Mouse (Mus musculus): Measurements from ENCODE around the gene Sspn. TPM values are rescaled to one million over a fixed set of nuclear protein-coding genes. Genes with fewer than 3 reads are reported as not detected.

Sspn gene
- total and polyA plus RNA-seq, 3 experiments = 0.11 TPM; not detected in 2

DNA sequence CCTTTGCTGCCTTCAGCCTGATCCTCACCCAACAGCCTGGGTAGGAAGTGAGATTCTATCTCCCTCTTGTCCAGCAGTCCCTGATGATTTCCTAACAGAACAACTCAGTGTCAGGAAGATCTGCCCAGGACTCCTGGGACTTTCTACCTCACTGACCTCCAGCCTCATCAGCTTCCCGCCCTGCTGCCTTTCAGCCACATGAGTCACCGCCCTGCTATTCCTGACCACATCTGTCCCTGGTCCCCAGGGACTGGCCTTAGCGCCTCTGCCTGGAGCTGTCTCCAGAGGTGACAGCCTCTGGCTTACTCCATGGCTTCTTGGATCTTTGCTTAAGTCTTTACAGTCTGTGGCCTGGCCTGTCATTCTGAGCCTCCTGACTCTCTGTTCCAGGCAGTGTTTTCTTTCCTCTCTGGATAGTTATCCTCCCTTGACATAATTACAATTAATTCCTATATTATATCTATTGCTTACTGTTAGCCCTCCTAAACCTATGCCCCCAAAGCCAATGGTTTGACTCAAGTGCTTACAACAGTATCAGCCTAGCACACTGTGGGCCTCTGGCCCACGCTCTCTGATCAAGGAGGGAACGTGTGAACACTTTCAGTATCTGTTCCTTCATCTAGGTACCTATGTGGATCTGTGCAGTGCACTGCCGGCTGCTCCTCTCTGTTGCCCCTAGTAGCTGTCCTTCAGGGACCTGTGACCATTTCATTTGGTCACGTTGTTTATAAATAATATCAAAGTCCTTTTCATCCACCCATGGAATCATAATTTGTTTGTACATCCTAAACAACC lies 25.1 kb upstream of the Sspn start:
- ATAC-seq (ENCODE audit: extremely low read depth, insufficient number of reproducible peaks, low FRiP score, poor library complexity, severe bottlenecking) (no peak), DNase-seq (ENCODE audit: low spot score) (no peak)
- Histone ChIP-seq H3K36me3 (replicated peaks) (no peaks in the 10 kb centered on the region), H3K4me1 (ENCODE audit: insufficient read depth, low read depth, low read length) (no peaks in the 10 kb centered on the region), H3K27me3 (ENCODE audit: insufficient read depth, low read length) (no peaks in the 10 kb centered on the region), H3K4me3 (ENCODE audit: low read depth, low read length) (no peak overlapping the region), H3K9me3 (replicated peaks) (peaks cover 40% of the 10 kb centered on the region)
- no peak for TF ChIP-seq POLR2AphosphoS5 (IDR thresholded peaks at IDR 0.05; ENCODE audit: insufficient replicate concordance, low read depth, low read length)
- TF ChIP-seq GATA1 (IDR thresholded peaks at IDR 0.05; ENCODE audit: borderline replicate concordance, low read length) = no peak
- TF ChIP-seq GATA2 (IDR thresholded peaks at IDR 0.05; ENCODE audit: borderline replicate concordance, low read depth, low read length) = no peak
- no peak for TF ChIP-seq CTCF (IDR thresholded peaks at IDR 0.05; ENCODE audit: low read depth, low read length)
- no peak for TF ChIP-seq TAL1 (conservative IDR thresholded peaks at IDR 0.05; ENCODE audit: low read depth, low read length)

GRCm38 (mm10) chr6:145909943-145910342 lies 21.5 kb upstream of the Sspn start:
- no peak for ATAC-seq (ENCODE audit: extremely low read depth, insufficient number of reproducible peaks, low FRiP score, poor library complexity, severe bottlenecking)
- H3K36me3 ChIP-seq (replicated peaks) = no peaks in the 10 kb centered on the region
- no peak overlapping the region for H3K4me3 ChIP-seq (ENCODE audit: low read depth, low read length)
- no peak for TF ChIP-seq GATA1 (IDR thresholded peaks at IDR 0.05; ENCODE audit: borderline replicate concordance, low read length)
- no peak for TF ChIP-seq TAL1 (conservative IDR thresholded peaks at IDR 0.05; ENCODE audit: low read depth, low read length)
- TF ChIP-seq POLR2AphosphoS5 (IDR thresholded peaks at IDR 0.05; ENCODE audit: insufficient replicate concordance, low read depth, low read length) = no peak
- no peak for TF ChIP-seq CTCF (IDR thresholded peaks at IDR 0.05; ENCODE audit: low read depth, low read length)
- TF ChIP-seq GATA2 (IDR thresholded peaks at IDR 0.05; ENCODE audit: borderline replicate concordance, low read depth, low read length) = no peak
- DNase-seq (ENCODE audit: low spot score) = no peak
- H3K27me3 ChIP-seq (ENCODE audit: insufficient read depth, low read length) = no peaks in the 10 kb centered on the region
- H3K9me3 ChIP-seq (replicated peaks) = peaks cover 44% of the 10 kb centered on the region
- H3K4me1 ChIP-seq (ENCODE audit: insufficient read depth, low read depth, low read length) = no peaks in the 10 kb centered on the region

DNA sequence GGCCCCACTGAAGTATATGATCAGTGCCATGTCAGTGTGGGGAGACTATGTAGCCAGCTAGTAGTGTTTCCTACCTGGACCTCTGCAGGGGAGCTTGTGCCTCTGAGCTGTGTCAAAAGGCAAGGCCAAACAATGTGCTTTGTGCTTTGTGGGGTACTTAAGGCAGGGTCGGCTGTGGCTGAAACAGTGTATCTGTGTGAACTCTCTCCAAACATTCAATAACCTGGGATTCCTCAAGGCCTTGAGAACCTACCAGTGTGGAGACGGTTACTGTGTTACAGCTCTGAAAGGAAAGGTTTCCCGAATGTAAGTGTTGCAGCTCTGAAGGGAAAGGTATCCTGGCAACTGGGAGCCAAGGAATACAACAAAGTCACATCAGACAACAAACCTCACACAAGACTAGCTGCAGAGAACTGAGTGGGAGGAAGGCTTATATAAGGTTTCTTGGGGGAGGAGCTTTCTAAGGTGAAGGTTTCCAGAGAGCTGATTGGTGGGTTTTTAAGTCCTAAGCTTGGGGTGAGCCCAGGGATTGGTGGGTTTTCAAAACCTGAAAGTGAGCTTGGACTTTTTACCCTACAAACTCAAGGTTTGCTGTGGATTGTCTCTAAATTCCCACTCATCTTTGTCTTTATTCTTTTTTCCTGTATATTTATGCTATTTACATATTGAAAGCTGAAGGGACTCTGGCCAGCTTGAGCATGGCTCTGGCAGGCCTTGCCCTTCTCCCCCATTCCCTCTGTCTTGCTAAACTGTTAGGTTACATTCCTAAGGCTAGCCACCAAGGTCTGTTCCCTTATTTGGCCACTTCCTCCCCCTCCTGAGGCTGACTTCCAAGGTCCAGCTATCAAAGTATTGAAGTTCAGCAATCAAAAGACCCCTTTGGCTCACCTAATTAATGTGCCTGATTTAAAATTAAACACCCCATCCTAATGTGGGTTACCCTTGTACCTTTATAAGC lies 20.7 kb upstream of the Sspn start:
- no peak for DNase-seq (ENCODE audit: low spot score)

DNA sequence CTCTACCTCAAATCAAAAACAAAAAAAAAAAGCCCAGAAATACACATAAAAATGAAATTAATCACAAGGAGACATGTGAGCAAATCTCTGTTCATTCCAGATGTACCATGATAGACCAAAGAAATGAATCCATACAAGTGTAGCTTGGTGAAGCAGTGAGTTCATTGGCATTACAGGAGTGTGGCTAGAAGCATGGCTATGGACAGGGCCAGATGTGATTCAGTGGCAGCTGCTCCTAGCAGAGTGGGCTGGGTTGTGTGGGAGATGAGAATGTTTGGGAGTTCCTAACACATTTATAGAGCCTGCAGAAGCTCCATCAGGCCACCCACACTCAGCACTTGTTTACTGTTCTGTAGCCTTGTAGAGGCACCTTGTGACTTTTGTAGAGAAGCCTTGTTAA lies 19.2 kb upstream of the Sspn start:
- Histone ChIP-seq H3K27me3 (ENCODE audit: insufficient read depth, low read length) (no peaks in the 10 kb centered on the region), H3K4me3 (ENCODE audit: low read depth, low read length) (no peak overlapping the region), H3K36me3 (replicated peaks) (no peaks in the 10 kb centered on the region), H3K4me1 (ENCODE audit: insufficient read depth, low read depth, low read length) (no peaks in the 10 kb centered on the region), H3K9me3 (replicated peaks) (peaks cover 49% of the 10 kb centered on the region)
- TF ChIP-seq TAL1 (conservative IDR thresholded peaks at IDR 0.05; ENCODE audit: low read depth, low read length) = no peak
- no peak for TF ChIP-seq GATA1 (IDR thresholded peaks at IDR 0.05; ENCODE audit: borderline replicate concordance, low read length)
- TF ChIP-seq GATA2 (IDR thresholded peaks at IDR 0.05; ENCODE audit: borderline replicate concordance, low read depth, low read length) = no peak
- TF ChIP-seq POLR2AphosphoS5 (IDR thresholded peaks at IDR 0.05; ENCODE audit: insufficient replicate concordance, low read depth, low read length) = no peak
- no peak for TF ChIP-seq CTCF (IDR thresholded peaks at IDR 0.05; ENCODE audit: low read depth, low read length)
- DNase-seq (ENCODE audit: low spot score) (no peak), ATAC-seq (ENCODE audit: extremely low read depth, insufficient number of reproducible peaks, low FRiP score, poor library complexity, severe bottlenecking) (no peak)

More for the DNA sequence above, 20.7 kb upstream of the Sspn start:
- Histone ChIP-seq H3K4me1 (ENCODE audit: insufficient read depth, low read depth, low read length) (no peaks in the 10 kb centered on the region), H3K9me3 (replicated peaks) (peaks cover 49% of the 10 kb centered on the region), H3K4me3 (ENCODE audit: low read depth, low read length) (no peak overlapping the region), H3K27me3 (ENCODE audit: insufficient read depth, low read length) (no peaks in the 10 kb centered on the region), H3K36me3 (replicated peaks) (no peaks in the 10 kb centered on the region)
- TF ChIP-seq GATA2 (IDR thresholded peaks at IDR 0.05; ENCODE audit: borderline replicate concordance, low read depth, low read length) (no peak), TAL1 (conservative IDR thresholded peaks at IDR 0.05; ENCODE audit: low read depth, low read length) (no peak)
- no peak for ATAC-seq (ENCODE audit: extremely low read depth, insufficient number of reproducible peaks, low FRiP score, poor library complexity, severe bottlenecking)

DNA sequence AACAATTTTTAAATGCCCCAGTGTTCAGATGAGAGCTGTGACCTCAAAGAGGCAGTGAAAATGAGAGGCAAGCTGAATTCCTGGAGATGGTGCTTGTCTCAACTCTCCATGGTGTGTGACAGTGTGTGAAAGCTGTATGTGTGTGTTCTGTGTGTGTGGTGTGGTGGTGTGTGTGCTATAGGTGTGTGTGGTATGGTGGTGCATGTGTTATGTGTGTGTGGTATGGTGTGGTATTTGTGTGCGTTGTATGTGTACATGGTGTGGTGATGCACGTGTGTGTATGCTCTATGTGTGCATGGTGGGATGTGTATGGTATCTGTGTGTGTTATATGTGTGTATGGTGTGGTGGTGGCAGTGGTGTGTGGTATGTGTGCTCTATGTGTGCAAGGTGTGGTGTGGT lies 16.0 kb upstream of the Sspn start:
- ATAC-seq (ENCODE audit: extremely low read depth, insufficient number of reproducible peaks, low FRiP score, poor library complexity, severe bottlenecking) (no peak), DNase-seq (ENCODE audit: low spot score) (no peak)
- Histone ChIP-seq H3K36me3 (replicated peaks) (no peaks in the 10 kb centered on the region), H3K27me3 (ENCODE audit: insufficient read depth, low read length) (no peaks in the 10 kb centered on the region), H3K4me3 (ENCODE audit: low read depth, low read length) (no peak overlapping the region), H3K4me1 (ENCODE audit: insufficient read depth, low read depth, low read length) (no peaks in the 10 kb centered on the region), H3K9me3 (replicated peaks) (peaks cover 51% of the 10 kb centered on the region)
- no peak for TF ChIP-seq TAL1 (conservative IDR thresholded peaks at IDR 0.05; ENCODE audit: low read depth, low read length)
- no peak for TF ChIP-seq GATA1 (IDR thresholded peaks at IDR 0.05; ENCODE audit: borderline replicate concordance, low read length)
- no peak for TF ChIP-seq CTCF (IDR thresholded peaks at IDR 0.05; ENCODE audit: low read depth, low read length)
- no peak for TF ChIP-seq GATA2 (IDR thresholded peaks at IDR 0.05; ENCODE audit: borderline replicate concordance, low read depth, low read length)
- peak; percentile 27; the same call in 1 of the 2 replicates for TF ChIP-seq POLR2AphosphoS5 (IDR thresholded peaks at IDR 0.05; ENCODE audit: insufficient replicate concordance, low read depth, low read length)

- TF ChIP-seq TAL1 (conservative IDR thresholded peaks at IDR 0.05; ENCODE audit: low read depth, low read length) = no peak
- TF ChIP-seq CTCF (IDR thresholded peaks at IDR 0.05; ENCODE audit: low read depth, low read length) = no peak
- TF ChIP-seq GATA1 (IDR thresholded peaks at IDR 0.05; ENCODE audit: borderline replicate concordance, low read length) = no peak
- no peak for TF ChIP-seq POLR2AphosphoS5 (IDR thresholded peaks at IDR 0.05; ENCODE audit: insufficient replicate concordance, low read depth, low read length)
- no peak for TF ChIP-seq GATA2 (IDR thresholded peaks at IDR 0.05; ENCODE audit: borderline replicate concordance, low read depth, low read length)
- H3K4me1 ChIP-seq (ENCODE audit: insufficient read depth, low read depth, low read length) = no peaks in the 10 kb centered on the region
Observed at GRCm38 (mm10) chr6:145916401-145916800, 15.0 kb upstream of the Sspn start.

More at GRCm38 (mm10) chr6:145916401-145916800, 15.0 kb upstream of the Sspn start:
- H3K27me3 ChIP-seq (ENCODE audit: insufficient read depth, low read length) = no peaks in the 10 kb centered on the region
- ATAC-seq (ENCODE audit: extremely low read depth, insufficient number of reproducible peaks, low FRiP score, poor library complexity, severe bottlenecking) = no peak
- peaks cover 57% of the 10 kb centered on the region for H3K9me3 ChIP-seq (replicated peaks)
- no peak overlapping the region for H3K4me3 ChIP-seq (ENCODE audit: low read depth, low read length)
- H3K36me3 ChIP-seq (replicated peaks) = no peaks in the 10 kb centered on the region
- no peak for DNase-seq (ENCODE audit: low spot score)
